Mouse (Mus musculus) telencephalon, adult 2 months (tissue): ENCODE measurements around the gene Rho.

Experiments
- DNase-seq: peaks from one replicate; pipeline ENCODE4 v3.0.0-alpha.2; 2011; ENCODE audit warnings: low read depth, low spot score

Rho gene

DNA sequence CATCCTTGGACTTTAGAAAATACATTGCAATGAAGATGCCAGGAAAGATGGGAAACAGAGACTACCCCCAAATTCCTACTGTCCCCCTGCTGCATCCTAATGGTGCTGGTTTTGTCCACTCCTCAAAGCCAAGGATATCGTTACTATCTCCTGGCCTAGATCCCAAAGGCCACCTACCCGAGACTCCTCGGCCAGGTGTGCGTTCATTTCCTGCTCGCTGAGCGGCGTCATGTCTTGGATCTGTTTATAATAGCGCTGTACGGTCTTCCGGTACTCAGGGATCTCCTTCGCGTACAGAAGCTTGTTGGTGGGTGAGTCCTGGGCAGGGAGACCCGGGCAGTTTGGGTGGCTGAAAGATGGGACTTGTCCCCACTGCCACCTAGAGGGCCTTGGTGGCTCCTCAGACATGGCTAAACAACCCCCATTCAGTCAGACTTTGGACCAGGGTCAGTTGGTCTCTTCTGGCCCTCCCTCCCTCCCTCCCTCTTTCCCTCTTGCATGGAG lies 24.9 kb downstream of the Rho start:
- no peak for DNase-seq

DNA sequence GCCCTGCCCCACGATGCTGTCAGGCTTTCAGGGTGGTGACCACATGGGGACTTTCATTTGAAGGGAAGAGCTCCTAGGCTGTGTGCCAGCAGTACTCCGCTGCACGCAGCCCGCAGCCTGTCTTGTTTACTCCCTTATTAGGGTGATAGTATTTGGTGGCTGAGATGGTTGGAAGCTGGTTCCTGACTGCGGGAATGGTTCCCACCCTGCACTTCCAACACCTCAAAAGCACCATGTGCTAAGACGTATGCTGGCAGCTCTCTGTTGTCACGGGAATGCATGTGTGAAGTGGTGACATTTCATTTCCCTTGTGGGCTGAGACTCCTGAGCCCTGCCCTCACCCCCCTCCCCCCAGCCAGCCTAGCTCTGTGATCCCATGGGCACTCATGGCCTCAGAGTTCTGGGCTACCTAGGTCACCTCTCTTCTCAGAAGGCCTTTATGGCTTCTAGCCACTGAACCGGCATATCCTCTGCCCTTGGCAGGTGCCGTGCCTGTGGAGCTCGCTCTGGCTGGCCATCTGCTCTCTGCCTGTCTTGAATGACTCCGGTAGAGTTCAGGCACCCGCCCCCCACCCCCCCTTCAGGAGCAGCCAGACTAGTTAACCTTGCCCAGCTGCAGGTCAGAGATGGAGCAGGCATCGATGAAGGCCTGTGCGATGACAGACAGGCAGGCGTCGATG lies 25.5 kb downstream of the Rho start:
- peak; percentile 26 for DNase-seq

DNA sequence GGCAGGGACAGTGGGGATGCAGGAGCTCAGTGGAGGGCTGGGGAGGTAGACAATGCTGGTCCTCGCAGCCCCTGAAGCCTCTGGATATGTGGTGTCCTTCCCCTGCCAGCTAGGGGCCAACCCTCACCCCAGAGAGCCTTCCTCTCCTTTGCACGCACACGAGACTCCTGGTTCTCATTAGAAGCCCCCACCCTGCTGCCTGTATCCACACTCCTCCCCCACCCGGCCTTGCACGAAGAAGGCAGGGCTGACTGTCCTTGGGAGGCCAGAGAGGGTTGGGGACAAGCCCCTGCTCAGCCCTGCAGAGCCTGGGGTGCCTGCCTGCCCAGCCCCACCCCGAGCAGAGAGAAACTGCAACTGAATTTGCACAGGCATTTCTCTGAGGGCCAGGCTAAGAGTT lies 26.1 kb downstream of the Rho start:
- no peak for DNase-seq

DNA sequence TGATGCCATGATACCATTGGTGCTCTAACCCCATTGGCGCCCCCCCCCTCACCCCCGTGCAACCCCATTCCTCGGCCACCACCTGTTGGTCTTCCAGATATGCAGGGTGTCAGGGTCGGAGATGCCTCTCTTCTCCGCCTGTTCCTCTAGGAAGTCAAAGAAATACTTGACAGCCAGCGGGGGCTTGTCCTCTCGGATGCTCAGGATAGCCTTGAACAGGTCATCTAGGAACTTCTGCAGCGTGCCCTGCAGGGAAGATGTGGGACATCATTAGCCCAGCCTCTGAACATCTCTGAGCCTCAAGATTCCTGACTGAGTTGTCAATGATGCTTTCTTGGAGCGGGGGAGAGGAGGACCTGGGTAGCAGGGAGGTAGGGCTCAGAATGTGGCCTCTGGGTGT lies 26.9 kb downstream of the Rho start:
- no peak for DNase-seq

DNA sequence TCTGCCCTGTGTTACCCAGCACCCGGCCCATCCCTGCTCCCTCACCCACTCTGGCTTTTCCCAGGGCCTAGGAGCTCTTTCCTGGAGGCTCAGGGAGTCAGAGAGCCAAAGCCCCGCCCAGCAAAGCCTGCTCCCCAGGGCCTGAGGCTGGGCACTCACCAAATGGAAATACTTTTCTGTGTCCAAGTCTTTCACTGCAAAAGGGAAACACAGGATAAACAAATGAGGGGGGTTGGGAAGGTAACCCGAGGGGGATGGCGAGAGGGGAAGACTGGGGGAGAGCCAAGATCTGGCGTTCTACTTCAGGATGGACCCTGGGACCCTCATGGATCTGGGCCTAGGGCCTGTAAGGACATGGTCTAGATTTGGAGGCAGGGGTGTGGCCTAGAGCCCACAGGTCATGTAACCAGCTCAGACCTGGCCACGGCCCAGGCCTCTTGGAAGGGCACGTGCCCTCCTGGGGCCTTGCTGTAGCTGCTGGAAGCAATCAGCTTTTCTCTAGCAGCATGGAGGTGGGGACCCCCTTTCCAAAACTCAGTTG lies 27.7 kb downstream of the Rho start:
- no peak for DNase-seq

DNA sequence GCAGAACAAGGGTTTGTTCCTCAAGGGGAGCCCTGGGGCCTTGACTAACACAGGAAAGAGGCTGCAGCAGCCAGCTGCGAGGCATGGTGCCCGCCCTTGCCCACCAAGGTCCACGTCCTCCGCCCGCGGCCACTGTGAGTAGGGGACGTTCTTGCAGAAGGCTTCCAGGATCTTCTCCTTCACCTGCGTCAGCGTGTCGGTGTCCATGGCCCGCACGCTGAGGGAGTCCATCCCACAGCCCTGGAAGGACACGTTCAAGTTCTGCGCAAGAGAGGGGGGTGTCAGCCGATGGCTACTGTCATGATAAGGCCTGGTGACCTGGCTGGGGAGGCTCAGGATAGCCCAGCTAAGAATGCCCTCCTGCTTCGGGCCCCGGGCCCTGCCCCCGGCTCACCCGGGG lies 28.8 kb downstream of the Rho start:
- DNase-seq = no peak

DNA sequence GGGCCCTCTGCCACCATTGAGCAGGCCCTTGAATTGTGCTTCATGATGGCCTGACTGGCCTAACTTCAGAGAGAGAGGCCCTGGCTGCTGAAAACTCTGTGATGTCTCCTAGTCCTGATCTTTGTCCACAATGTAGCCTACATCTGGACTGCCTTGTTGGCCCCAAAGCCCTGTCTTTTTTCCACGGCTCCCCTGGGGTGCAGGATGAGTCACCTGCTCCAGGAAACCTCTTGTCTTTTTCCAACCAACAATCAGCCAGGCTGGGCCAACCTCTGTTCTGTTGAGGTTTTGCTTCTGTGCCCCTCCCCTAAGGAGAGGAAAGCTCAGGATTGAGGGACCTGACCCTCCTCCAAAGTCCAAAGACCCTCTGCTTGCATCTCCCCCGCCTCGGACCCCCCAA lies 30.2 kb downstream of the Rho start:
- no peak for DNase-seq

DNA sequence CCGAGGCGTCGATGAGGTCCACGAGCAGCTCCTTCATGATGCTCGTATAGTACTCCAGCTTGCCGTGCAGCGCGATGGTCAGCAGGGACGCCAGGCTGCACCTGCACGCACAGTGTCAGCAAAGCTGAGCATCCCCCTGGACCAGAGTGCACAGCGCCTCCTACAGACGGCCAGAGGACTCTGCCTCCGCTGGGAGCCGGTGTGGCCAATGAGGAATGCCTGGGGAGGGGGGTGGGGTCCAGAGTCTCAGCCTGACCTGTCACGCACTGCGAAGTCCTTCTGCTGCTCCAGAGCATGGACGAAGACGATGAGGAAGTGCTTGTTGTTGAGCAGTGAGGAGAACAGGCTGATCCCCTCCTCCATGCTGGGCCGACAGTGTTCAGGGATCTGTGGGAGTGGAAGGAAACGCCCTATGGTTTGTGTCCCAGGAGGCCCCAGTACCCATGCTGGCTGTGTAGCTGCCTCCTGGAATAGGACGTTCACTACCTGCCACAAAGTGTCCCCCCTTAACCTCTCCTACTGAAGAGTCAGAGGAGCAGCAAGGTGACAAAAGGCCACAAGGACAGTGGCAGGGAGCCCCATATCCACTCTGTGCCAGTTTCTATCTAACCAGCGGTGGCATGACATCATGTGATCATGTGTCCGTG lies 31.0 kb downstream of the Rho start:
- no peak for DNase-seq

DNA sequence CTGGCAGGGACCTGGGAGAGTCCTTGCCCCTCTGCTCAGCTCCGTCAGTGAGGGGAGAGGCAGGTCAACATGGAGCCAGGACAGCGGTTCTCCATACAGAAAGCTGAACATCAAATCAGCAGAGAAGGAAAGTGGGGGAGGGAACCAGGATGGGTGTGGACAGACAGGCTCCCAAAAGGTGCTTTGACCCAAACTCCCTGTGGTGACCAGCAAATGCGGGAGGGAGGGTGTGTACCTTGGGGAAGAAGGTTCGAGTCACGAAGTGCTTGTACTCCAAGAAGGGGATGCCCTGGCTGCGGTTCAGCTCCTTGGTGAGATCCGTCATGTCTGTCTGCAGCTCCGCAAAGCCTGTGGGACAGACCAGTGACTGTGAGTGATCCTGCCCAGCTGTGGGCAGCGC lies 32.1 kb downstream of the Rho start:
- no peak for DNase-seq

DNA sequence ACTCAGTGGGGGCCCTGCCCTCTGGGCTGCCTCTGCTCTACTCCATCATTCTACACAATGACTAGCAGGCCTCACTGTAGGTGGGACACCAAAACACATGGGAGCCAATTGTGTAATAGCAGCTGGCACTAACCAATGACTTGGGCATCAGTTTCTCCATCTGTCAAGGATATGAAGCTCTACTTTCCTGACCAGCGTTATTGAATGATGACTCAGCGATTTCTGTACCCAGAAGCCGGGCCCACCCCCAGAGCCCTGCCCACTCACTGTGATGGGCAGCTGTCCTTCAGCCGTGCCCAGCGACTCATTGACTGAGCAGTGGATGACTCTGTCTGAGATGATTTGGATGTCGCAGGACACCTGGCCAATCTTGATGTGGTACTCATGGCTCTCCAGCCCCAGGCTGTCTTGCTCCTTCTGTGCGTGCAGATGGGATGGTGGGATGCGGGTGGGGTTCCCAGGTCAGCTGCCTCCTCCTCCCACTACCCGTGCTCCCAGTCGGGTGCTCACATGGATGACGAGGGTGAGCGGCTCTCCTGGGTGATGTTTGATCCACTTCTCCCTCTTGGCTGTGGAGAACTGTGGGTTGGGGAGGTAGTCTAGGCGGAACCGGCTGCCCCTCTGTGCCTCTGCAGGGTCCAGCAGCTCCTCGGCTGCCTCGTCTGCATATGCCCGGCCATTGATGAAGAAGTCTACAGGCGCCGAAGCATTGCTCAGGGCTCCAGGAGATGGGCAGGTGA lies 34.8 kb downstream of the Rho start:
- no peak for DNase-seq

DNA sequence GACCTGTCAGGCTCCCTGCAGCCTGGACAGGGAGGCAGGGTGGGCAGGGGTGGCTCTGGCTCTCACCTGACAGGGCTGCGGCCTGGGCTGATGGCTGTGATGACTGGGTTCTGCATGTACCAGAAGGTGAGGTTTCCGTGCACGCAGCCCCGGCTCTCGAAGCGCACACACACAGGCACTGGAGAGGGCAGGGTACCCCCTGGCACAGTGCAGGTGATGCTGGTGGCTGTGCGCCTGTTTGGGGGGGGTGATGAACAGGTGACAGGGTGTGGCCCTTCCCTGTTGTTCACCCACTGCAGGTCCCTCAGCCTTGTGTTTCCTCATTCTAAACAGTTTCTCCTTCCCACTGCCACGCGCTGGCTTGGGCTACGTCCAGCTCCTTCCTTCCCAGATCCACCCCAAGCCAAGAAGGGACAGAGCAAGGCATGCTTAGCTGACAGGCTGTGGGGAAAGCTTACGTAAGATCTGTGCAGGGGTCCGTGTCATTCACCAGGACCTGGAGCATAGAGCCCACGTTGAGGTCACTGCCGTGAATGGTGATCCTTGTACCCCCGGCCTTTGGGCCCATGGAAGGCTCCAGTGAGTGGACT lies 35.8 kb downstream of the Rho start:
- no peak for DNase-seq

DNA sequence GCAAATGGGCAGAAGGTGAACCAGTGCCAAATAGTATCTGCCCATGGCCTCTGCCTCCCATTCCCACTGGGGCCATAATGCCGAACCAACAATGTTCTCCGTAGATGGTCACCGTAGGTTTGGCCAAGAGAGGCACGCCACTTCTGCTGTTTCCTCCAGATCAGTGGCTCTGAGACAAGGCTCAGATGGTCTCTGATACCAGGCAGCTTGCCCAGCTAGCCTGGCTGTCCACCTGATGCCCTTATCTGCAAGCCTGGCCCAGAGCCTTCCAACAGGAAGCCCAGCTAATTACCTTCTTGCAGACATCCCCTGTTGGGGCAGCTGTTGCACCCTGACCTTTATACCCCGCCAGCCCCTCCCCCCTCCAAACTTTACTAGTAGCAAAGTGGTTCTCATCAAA lies 36.5 kb downstream of the Rho start:
- no peak for DNase-seq

DNA sequence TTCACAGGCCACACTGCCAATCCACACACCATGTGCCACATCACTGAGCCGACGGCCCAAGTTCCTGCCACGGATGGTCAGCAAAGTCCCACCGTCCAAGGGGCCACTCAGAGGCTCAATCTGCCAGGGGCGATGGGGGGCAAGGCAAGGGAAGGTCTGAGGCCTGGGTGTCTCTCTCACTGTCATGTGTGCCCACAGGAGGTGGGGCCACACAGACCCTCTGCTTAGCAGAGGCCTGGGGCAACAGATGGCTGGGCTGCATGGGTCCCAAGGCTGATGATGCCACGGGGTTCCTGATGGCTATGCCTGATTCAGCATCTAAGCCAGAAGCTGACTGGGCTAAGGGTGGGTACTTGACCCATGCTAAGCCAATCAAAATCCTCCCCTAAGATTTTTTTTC lies 37.2 kb downstream of the Rho start:
- no peak for DNase-seq

DNA sequence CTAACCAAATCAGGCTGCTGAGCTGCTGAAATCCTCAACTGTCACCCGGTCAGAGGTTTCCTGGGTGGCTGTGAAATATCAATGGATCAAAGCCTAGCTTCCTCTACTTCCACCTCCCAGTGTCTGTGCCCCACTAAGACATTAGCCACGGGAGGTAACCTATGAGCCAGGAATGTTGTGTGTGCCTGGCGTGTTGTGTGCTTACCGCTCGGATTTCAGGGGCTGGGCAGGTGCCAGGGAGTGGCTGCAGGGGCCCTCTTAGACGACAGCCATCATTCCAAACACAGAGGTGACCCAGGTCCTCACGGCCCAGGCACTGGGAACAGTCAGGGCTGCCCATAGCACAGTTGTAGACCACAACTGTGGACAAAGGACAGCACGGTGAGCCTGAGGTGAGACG lies 37.6 kb downstream of the Rho start:
- DNase-seq = no peak

DNA sequence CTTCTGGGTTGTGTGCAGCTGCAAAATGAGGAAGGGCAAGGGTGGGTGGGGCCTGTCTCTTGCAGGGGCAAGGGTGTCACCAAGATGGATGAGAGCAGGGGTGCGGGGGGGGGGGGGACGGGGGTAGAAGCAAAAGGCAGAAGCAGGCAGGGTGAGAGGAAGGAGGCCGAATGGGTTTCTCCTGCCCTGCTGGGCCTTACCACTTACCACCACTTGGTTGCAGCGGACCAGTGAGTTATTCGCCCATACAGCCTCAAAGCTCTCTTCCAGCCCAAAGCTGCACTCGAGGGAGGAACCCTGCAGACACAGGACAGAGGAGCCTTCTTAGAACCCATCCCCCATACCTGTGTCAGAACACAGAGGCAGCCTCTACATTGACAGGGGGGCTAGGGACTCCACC lies 38.4 kb downstream of the Rho start:
- DNase-seq = no peak

DNA sequence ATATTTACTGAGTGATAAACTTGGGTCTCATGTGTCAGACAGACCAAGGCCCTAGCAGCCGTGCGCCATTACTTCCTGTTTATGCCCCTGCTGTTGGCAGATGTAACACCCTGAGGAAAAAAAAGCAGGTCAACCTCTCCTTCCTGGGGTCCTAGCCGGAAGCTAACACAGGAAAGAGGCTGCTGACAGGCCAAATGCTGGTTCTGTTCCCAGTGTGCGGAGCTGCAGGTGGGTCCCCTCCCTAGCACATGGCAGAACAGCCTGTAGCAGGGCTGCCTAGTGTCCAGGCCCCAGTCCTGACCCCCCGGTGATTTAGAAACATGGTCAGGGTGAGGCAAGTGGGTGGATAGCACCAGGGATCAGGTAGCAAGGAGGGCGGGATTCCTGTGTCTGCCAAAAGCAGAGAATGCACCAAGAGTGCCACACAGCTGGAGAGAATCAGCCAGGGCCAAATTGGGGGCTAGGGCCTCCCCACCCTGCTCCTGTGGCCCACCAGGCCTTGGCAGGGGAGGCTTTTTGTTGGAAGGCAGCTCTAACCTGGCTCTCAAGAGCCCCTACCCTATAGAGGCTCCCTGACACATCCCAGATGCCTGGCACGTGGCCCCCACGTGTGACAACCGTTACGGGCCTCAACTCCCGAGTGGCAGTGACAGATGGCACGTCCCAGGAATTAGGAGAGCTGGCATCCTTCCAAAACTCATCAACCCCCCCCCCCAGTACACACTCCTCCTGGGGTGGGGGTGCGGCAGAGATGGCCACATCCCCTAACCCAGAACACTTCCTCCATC lies 39.9 kb downstream of the Rho start:
- no peak for DNase-seq

DNA sequence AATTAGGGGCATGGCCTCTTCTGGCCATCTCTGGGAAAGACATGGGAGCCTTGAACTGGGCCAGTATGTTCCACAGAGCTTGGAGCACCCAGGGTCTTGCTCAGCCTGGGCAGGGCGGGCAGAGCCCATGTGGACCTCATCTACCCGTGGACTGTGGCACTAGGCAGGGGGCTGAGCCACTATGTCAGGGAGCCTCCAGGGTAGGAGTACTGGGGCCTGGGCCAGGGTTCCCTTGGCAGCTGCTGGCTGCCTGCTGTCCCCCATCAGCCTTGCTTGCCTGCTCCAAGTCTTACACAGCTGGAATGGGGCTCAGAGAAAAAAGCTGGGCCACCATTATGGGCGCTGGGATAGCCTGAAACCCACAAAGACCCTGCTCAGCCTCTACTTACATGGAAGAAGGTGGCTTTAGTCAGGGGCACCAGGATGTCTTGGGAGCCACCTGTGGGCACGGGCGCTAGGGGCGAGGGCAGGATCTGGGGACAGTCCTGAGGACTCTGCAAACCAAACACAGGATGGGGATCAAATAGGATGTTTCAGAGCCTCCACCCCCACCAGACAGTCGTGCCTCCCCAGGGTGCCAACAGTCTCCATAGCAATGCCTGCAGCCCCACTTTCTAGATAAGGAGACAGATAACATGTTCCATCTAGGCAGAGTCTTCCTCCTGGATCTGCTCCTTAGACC lies 40.7 kb downstream of the Rho start:
- DNase-seq = no peak

DNA sequence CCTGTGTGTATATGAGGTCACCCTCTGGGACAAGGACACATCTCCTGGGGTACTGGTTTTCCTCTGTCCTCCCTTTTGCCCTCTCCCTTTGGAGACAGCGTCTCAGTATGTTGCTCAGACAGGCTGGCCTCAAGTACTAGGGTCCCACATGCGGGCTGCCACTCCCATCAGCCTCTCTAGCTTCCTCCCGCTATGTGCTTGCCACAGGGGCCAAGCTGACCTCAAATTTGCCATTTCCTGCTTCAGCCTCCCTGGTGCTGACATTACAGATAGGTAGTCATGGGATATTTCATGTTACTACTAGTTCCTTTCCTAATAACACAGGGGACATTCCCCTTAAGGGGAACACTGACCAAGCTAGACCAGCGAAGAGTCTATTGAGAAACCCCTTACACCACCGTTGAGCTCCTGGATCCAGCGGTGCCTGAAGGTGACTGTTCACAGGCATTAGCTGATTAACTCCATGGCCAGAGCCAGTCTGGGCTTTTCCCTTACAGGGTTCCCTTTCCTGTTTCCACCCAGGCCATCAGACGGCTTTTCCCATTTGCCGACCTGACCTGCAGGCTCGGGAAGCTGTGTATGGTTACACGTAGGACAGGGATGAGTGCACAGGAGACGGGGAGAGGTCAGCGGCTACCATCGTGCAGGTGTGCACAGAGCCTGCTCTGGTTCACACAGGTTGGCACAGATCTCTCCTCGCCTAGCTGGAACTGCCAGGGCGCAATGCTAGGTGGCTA lies 41.8 kb downstream of the Rho start:
- DNase-seq = no peak

DNA sequence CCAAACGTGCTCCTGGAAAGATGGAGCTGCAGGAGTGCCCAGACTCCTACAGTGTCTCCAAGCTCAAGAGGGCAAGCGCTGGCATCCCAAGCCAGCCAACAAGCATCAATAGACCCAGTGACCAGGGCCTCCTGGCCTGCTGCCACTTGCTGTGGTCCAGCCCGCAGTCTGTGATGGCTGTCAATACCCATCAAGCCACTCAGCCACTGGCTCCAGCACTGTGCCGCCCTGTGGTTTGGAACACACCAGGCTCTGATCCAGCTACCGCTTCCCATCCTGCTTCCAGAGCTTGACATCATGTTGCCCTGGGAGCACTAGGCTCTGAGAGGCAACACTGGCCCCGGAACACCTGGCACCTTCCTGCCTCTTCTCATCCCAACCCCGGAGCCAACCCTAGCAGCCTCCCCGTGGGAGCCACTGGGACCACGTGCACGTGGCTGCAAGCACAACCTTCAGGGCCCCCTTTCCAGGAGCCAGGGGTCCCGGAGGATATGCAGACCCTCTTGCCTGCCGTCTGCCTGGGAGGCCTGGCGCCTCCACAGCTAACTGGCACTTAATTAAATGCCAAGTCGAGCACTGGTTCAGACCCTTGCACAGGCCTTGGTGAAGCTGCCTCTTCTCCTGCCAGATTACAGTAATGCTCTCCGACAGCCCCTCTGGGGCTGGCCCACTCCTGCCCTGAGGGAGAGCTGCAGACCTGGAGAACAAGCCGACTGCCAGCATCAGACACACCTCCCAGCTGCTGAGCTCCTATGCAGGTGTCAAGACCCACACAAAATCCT lies 42.5 kb downstream of the Rho start:
- no peak for DNase-seq
